Mouse (Mus musculus) heart, postnatal 0 days (tissue): Measurements from ENCODE around the gene Ppat.

Experiments used
- CTCF ChIP-seq: IDR thresholded peaks from 2 replicates; pipeline ENCODE4 v1.5.1; 2016; ENCODE audit warnings: antibody characterized with exemption, control low read depth, low read depth
- EP300 ChIP-seq: IDR thresholded peaks from 2 replicates; pipeline ENCODE4 v1.6.1; 2016; ENCODE audit warnings: antibody characterized with exemption, low read depth

- TF ChIP-seq CTCF (no peak), EP300 (no peak)
Measured at GRCm38 (mm10) chr5:76944965-76945677, 6.3 kb downstream of the Ppat start.
